Mouse (Mus musculus): ENCODE measurements around the gene Kcna2. TPM values are rescaled to one million over a fixed set of nuclear protein-coding genes. Genes with fewer than 3 reads are reported as not detected.

Gene Kcna2
- polyA plus RNA-seq, 1 experiment from 2014 or later = 2.0 TPM

DNA sequence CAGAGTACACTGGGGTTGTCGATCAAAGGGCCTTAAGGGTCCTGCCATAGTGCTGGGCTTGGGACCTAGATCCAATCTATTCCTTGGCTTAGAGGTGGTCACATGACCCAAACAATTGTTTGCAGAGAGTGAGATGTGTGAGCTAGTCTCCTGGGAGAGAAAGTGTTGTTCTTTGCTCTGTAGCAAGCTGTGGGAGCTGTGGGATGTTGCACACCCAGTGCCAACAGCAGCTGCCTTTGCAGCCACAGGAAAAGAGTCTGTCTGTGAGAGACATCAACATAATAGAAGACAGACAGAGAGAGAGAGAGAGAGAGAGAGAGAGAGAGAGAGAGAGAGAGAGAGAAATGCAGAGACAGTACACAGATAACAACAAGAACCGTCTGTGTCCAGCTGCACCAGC is 28.3 kb downstream of the Kcna2 start:
- no peak for ATAC-seq (ENCODE audit: low FRiP score)
- H3K4me3 ChIP-seq (replicated peaks) = no peak overlapping the region
- H3K27me3 ChIP-seq (replicated peaks) = no peaks in the 10 kb centered on the region
- H3K4me1 ChIP-seq = peaks cover 12% of the 10 kb centered on the region; the same call in 1 of the 2 replicates
- 59% methylated on average over 2 of the region's 2 CpGs for WGBS
- H3K4me2 ChIP-seq = no peak overlapping the region
- H3K9ac ChIP-seq (replicated peaks) = no peak overlapping the region
- H3K27ac ChIP-seq (replicated peaks) = no peak overlapping the region
- no peaks in the 10 kb centered on the region for H3K9me3 ChIP-seq (replicated peaks)
- H3K36me3 ChIP-seq = no peaks in the 10 kb centered on the region

DNA sequence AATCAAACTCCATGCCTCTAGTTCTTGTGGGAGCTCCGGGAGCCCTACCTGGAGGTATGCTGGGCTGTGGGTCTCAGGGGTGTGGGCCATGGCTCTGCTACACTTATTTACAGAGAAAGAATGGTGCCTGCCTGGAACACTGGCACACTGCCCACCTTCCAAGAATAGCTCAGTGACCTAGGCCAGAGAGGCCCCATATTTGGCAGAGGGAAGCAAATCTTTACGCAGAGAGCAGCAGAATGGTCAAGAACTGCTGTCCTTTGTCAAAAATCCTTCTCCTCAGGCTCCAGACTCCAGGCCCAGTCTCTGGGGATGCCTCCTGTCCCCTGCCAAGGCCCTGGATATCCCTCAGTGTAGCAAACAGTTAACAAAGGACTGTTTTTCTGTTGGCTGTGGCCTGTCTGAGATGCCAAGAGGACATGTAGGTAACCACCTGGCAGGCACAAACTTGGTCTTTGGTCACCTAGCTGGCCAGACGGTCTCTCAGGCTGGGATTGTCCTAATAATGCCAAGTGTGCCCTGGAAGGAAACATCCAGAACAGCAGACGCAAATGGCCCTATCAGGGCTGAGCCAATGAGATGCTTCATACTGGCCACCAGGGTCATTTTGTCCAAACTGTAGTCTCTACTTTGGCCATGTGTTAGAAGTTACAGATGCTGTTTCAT is 29.8 kb downstream of the Kcna2 start:
- Histone ChIP-seq H3K9me3 (replicated peaks) (no peaks in the 10 kb centered on the region), H3K4me3 (replicated peaks) (no peak overlapping the region), H3K9ac (replicated peaks) (no peak overlapping the region), H3K27me3 (replicated peaks) (no peaks in the 10 kb centered on the region), H3K4me2 (no peak overlapping the region), H3K27ac (replicated peaks) (no peak overlapping the region), H3K36me3 (no peaks in the 10 kb centered on the region), H3K4me1 (peaks cover 12% of the 10 kb centered on the region; the same call in 1 of the 2 replicates)
- 81% methylated on average over 4 of the region's 4 CpGs for WGBS
- no peak for ATAC-seq (ENCODE audit: low FRiP score)

DNA sequence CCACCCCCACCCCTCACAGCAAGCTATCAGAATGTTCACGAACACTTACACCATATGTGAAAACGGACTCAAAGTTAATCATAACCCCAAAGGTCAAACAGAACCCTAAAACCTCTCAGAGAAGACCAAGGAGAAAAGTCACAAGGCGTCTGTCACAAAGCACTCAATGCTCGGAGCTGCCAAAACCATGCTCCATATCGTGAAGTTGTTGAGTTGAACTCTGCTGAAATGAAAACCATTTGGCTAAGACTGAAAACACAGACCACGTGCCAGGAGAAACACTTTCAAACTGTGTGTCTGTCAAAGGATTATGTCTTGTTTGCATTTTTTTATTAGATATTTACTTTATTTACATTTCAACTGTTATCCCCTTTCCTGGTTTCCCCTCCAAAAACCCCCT is 30.9 kb downstream of the Kcna2 start:
- ATAC-seq (ENCODE audit: low FRiP score) = no peak
- no peak overlapping the region for H3K27ac ChIP-seq (replicated peaks)
- H3K9ac ChIP-seq (replicated peaks) = no peak overlapping the region
- H3K9me3 ChIP-seq (replicated peaks) = no peaks in the 10 kb centered on the region
- 88% methylated on average over 6 of the region's 6 CpGs for WGBS
- H3K36me3 ChIP-seq = no peaks in the 10 kb centered on the region
- H3K27me3 ChIP-seq (replicated peaks) = no peaks in the 10 kb centered on the region
- no peak overlapping the region for H3K4me2 ChIP-seq
- no peak overlapping the region for H3K4me3 ChIP-seq (replicated peaks)
- H3K4me1 ChIP-seq = peaks cover 12% of the 10 kb centered on the region; the same call in 1 of the 2 replicates

DNA sequence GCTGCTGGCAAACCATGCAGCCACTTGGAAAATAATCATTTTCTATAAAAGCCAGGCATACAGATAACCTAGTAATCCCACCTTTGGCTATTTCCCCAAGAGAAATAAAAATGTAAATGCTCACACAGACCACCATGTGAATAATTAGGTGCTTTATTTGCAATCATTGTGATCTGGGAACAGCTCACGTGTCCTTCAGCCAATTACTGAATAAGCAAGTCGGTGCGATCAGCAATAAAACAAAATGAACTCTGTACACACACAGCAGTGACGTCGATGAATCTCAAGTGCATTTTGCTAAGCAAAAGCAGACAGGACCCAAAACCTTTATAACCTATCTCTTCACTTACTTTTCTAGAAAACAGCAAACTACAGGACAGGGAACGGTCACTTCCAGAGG is 31.7 kb downstream of the Kcna2 start:
- H3K9ac ChIP-seq (replicated peaks) = no peak overlapping the region
- no peak overlapping the region for H3K4me3 ChIP-seq (replicated peaks)
- peak; percentile 53; the same call in 1 of the 2 replicates for ATAC-seq (ENCODE audit: low FRiP score)
- H3K27ac ChIP-seq (replicated peaks) = no peak overlapping the region
- H3K4me2 ChIP-seq = no peak overlapping the region
- no peaks in the 10 kb centered on the region for H3K27me3 ChIP-seq (replicated peaks)
- WGBS = 40% methylated on average over 6 of the region's 6 CpGs
- no peaks in the 10 kb centered on the region for H3K9me3 ChIP-seq (replicated peaks)
- no peaks in the 10 kb centered on the region for H3K36me3 ChIP-seq
- peaks cover 12% of the 10 kb centered on the region; the same call in 1 of the 2 replicates for H3K4me1 ChIP-seq

GRCm38 (mm10) chr3:107134457-107134856 is 33.5 kb downstream of the Kcna2 start:
- H3K9me3 ChIP-seq (replicated peaks) = no peaks in the 10 kb centered on the region
- H3K4me2 ChIP-seq = no peak overlapping the region
- H3K27me3 ChIP-seq (replicated peaks) = no peaks in the 10 kb centered on the region
- H3K4me3 ChIP-seq (replicated peaks) = no peak overlapping the region
- H3K4me1 ChIP-seq = 0 out of 2 replicates have a peak, but pooled peaks cover 4% of the 10 kb centered on the region
- ATAC-seq (ENCODE audit: low FRiP score) = no peak
- H3K36me3 ChIP-seq = no peaks in the 10 kb centered on the region
- 88% methylated on average over 3 of the region's 3 CpGs for WGBS
- no peak overlapping the region for H3K27ac ChIP-seq (replicated peaks)
- no peak overlapping the region for H3K9ac ChIP-seq (replicated peaks)

- H3K9ac ChIP-seq (replicated peaks) = no peak overlapping the region
- H3K4me2 ChIP-seq = no peak overlapping the region
- peaks cover 14% of the 10 kb centered on the region for H3K4me1 ChIP-seq
- H3K9me3 ChIP-seq (replicated peaks) = no peaks in the 10 kb centered on the region
- ATAC-seq (ENCODE audit: low FRiP score) = no peak
- 50% methylated on average over 7 of the region's 7 CpGs for WGBS
- H3K36me3 ChIP-seq = no peaks in the 10 kb centered on the region
- H3K4me3 ChIP-seq (replicated peaks) = no peak overlapping the region
- no peaks in the 10 kb centered on the region for H3K27me3 ChIP-seq (replicated peaks)
- no peak overlapping the region for H3K27ac ChIP-seq (replicated peaks)
These were observed 46.2 kb downstream of the Kcna2 start for GRCm38 (mm10) chr3:107147126-107147525.

DNA sequence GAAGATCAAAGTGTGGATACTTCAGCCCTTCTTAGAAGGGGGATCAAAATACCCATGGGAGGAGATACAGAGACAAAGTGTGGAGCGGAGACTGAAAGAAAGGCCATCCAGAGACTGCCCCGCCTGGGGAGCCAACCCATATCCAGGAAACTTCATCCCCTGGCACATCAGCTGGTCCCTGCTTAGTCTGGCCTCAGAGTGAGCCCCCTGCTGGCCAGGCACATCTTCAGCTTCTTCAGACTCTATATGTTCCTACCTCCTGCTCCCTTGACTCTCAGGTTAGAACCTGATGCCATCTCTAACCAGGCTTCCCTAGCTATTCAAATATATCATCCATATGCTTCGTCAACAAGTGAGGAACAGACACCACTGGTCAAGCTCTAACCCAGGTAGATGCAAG is 48.1 kb downstream of the Kcna2 start:
- ATAC-seq (ENCODE audit: low FRiP score) = no peak
- H3K4me1 ChIP-seq = peaks cover 14% of the 10 kb centered on the region
- WGBS = 77% methylated on average over 3 of the region's 3 CpGs
- no peaks in the 10 kb centered on the region for H3K9me3 ChIP-seq (replicated peaks)
- H3K4me3 ChIP-seq (replicated peaks) = no peak overlapping the region
- H3K9ac ChIP-seq (replicated peaks) = no peak overlapping the region
- H3K36me3 ChIP-seq = no peaks in the 10 kb centered on the region
- H3K27ac ChIP-seq (replicated peaks) = no peak overlapping the region
- no peak overlapping the region for H3K4me2 ChIP-seq
- no peaks in the 10 kb centered on the region for H3K27me3 ChIP-seq (replicated peaks)

GRCm38 (mm10) chr3:107150469-107150868 is 49.5 kb downstream of the Kcna2 start:
- ATAC-seq (ENCODE audit: low FRiP score) = peak; percentile 88
- no peak overlapping the region for H3K4me2 ChIP-seq
- H3K27ac ChIP-seq (replicated peaks) = 0 out of 2 replicates have a peak overlapping the region, but pooled peaks have one; percentile 3
- H3K9me3 ChIP-seq (replicated peaks) = no peaks in the 10 kb centered on the region
- no peaks in the 10 kb centered on the region for H3K36me3 ChIP-seq
- H3K4me1 ChIP-seq = peaks cover 14% of the 10 kb centered on the region
- no peaks in the 10 kb centered on the region for H3K27me3 ChIP-seq (replicated peaks)
- 38% methylated on average over 3 of the region's 3 CpGs for WGBS
- H3K4me3 ChIP-seq (replicated peaks) = no peak overlapping the region
- no peak overlapping the region for H3K9ac ChIP-seq (replicated peaks)

GRCm38 (mm10) chr3:107150872-107151540 is 50.1 kb downstream of the Kcna2 start:
- H3K9me3 ChIP-seq (replicated peaks) = no peaks in the 10 kb centered on the region
- H3K36me3 ChIP-seq = no peaks in the 10 kb centered on the region
- no peak overlapping the region for H3K4me2 ChIP-seq
- WGBS = 35% methylated on average over 7 of the region's 7 CpGs
- ATAC-seq (ENCODE audit: low FRiP score) = no peak
- no peaks in the 10 kb centered on the region for H3K27me3 ChIP-seq (replicated peaks)
- H3K9ac ChIP-seq (replicated peaks) = no peak overlapping the region
- peak overlapping the region; percentile 3; the same call in 1 of the 2 replicates for H3K27ac ChIP-seq (replicated peaks)
- no peak overlapping the region for H3K4me3 ChIP-seq (replicated peaks)
- peaks cover 14% of the 10 kb centered on the region for H3K4me1 ChIP-seq

- WGBS = 91% methylated on average over 11 of the region's 11 CpGs
- H3K36me3 ChIP-seq = no peaks in the 10 kb centered on the region
- no peak overlapping the region for H3K9ac ChIP-seq (replicated peaks)
- H3K4me1 ChIP-seq = peaks cover 14% of the 10 kb centered on the region
- no peaks in the 10 kb centered on the region for H3K9me3 ChIP-seq (replicated peaks)
- no peak overlapping the region for H3K27ac ChIP-seq (replicated peaks)
- H3K27me3 ChIP-seq (replicated peaks) = no peaks in the 10 kb centered on the region
- no peak overlapping the region for H3K4me2 ChIP-seq
- no peak for ATAC-seq (ENCODE audit: low FRiP score)
- no peak overlapping the region for H3K4me3 ChIP-seq (replicated peaks)
These were observed 53.1 kb downstream of the Kcna2 start for GRCm38 (mm10) chr3:107153772-107154655.

- peaks cover 8% of the 10 kb centered on the region for H3K4me1 ChIP-seq
- no peak overlapping the region for H3K27ac ChIP-seq (replicated peaks)
- H3K9ac ChIP-seq (replicated peaks) = no peak overlapping the region
- H3K9me3 ChIP-seq (replicated peaks) = no peaks in the 10 kb centered on the region
- no peak for ATAC-seq (ENCODE audit: low FRiP score)
- H3K4me2 ChIP-seq = no peak overlapping the region
- H3K27me3 ChIP-seq (replicated peaks) = no peaks in the 10 kb centered on the region
- H3K4me3 ChIP-seq (replicated peaks) = no peak overlapping the region
- no peaks in the 10 kb centered on the region for H3K36me3 ChIP-seq
- WGBS = 74% methylated on average over 7 of the region's 7 CpGs
These were observed 57.9 kb downstream of the Kcna2 start for GRCm38 (mm10) chr3:107158856-107159255.
